Mouse (Mus musculus) liver, postnatal 0 days (tissue): ENCODE measurements at regions not wholly inside any gene's neighbourhood (a gene's known extent, or its start where the extent isn't known, plus 50 kb on each side); places are given as distances from the start of the nearest gene placed in this dataset.

Source experiments
- CTCF ChIP-seq: sonication (generic); IDR thresholded peaks from 2 replicates; pipeline ENCODE4 v1.5.1; 2016; ENCODE audit warnings: antibody characterized with exemption, low read depth
- EP300 ChIP-seq: IDR thresholded peaks from 2 replicates; pipeline ENCODE4 v1.6.1; 2016; ENCODE audit warnings: antibody characterized with exemption, low read depth, mild to moderate bottlenecking

GRCm38 (mm10) chr1:35694775-35695591, 373.2 kb upstream of the Hs6st1 start:
- no peak for TF ChIP-seq CTCF
- TF ChIP-seq EP300, result no peak
